Mouse (Mus musculus) cerebellum, postnatal 25 days (tissue): Measurements from ENCODE around the gene Mreg.

Experiments used
- DNase-seq, 2 experiments: peaks; one replicate each; pipeline ENCODE4 v3.0.0; 2021; ENCODE audit warnings: mixed read lengths in 2 of 2

Gene Mreg

DNA sequence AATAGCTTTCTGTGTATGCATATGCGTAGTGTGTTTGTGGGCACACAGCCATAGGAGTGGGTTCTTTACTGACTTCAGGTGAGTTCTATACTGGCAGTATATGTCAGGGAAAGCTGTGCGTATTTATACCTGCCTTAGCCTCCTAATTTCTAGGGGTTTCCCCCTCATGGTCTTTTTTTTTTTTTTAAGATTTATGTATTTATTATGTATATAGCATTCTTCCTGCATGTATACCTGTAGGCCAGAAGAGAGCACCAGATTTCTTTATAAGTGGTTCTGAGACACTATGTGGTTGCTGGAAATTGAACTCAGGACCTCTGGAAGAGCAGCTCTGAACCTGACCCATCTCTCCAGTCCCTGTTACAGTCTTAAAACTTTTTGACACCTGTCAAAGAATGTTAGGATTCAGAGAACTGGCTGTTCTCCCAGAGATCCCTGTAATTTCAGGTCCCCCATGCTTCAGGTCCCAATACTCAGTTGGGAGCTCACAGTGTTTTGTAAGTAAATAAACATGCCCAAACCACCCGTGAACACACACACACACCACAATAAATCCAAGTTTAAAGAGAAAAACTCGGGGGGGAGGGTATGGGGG lies 14.9 kb upstream of the Mreg start:
- no peak for DNase-seq

- DNase-seq: peak in 1 of 2 experiments; percentile 43
Observed at GRCm38 (mm10) chr1:72226172-72226886, 14.2 kb upstream of the Mreg start.

DNA sequence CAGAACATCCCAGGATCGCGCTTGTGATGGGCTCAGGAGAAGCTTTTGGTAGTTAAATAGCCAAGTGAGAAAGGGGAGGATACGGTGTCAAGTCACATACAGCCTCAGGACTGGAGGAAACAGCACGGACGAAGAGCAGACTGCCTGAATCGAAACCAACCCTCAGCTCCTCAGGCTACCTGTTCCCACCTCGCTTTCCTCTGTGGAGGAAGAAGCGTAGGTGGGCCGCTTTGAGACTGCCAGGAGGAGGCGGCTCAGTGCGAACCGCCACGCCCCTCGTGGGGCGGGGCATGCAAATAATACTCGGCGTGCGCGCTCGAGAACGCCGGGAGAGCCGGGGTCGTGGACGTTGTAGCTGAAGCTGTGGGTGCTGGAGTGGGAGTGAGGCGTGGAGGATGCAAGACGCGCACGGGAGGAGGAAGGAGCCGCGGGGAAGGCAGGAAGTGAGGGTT lies 13.6 kb upstream of the Mreg start:
- DNase-seq: peak; percentile 87 to 92

DNA sequence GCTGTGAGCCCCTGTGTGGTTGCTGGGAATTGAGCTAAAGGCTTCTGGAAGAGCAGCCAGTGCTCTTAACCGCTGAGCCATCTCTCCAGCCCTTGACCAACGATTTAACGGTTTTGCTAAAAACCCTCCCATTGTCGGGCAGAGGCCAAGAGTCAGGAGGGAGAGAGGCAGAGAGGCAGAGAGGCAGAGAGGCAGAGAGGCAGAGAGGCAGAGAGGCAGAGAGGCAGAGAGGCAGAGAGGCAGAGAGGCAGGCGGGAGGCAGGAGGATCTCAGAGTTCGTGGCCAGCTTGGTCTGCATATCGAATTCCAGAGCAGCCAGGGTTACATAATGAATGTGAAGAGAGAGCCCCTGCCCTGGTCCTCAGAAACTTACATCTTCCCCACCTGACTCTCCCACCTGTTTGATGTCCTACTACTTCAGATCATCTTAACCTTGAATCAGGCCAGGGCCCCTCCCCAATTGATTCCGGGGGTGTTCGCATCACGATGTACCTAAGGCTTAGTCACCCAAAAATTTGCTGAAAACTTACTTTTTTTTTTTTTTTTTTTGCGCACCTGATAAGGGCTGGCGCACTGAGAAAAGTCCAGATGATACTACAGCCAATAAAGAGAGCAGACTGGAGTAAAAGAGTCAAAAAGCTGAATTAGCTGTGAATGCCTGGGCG lies 13.1 kb upstream of the Mreg start:
- peak; percentile 28 to 45 for DNase-seq

GRCm38 (mm10) chr1:72220008-72220407 lies 7.9 kb upstream of the Mreg start:
- peak; percentile 62 to 77 for DNase-seq

DNA sequence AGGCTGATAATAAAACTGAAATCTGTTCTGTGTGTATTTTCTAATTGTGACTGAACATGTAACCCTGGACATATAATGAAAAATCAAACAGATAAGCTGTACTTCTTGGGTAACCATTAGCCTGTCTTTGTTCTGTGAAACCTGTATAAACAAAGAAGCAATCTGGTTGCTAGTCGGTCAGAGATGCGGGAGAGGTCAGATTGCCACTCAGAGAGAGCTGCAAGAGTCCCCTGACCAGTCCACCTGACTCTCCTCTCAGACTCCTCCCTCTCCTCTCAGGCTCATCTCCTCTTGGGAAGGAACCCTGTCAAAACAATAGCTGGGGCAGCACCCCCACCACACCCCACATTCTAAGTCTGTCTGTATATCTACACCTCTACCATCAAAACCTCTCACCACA lies 7.0 kb upstream of the Mreg start:
- no peak for DNase-seq

GRCm38 (mm10) chr1:72218626-72219025 lies 6.5 kb upstream of the Mreg start:
- no peak for DNase-seq

- no peak for DNase-seq
Observed at GRCm38 (mm10) chr1:72216761-72217160, 4.7 kb upstream of the Mreg start.

DNA sequence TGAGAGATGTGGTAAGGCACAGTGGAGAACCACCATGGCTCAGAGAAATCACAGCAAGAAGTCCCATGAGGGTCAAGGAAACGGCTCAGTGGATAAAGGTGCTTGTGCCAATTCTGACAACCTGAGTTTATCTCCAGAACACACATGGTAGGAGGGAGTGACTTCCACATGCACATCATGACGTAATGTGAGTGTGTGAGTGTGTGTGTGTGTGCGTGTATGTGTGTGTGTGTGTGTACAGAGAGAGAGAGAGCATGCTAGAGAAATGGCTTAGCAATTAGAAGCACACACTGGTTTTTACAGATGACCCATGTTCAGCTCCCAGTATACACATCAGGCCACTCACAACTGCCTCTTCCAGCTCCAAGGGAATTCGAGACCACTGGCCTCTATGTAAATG lies 3.1 kb upstream of the Mreg start:
- no peak for DNase-seq

DNA sequence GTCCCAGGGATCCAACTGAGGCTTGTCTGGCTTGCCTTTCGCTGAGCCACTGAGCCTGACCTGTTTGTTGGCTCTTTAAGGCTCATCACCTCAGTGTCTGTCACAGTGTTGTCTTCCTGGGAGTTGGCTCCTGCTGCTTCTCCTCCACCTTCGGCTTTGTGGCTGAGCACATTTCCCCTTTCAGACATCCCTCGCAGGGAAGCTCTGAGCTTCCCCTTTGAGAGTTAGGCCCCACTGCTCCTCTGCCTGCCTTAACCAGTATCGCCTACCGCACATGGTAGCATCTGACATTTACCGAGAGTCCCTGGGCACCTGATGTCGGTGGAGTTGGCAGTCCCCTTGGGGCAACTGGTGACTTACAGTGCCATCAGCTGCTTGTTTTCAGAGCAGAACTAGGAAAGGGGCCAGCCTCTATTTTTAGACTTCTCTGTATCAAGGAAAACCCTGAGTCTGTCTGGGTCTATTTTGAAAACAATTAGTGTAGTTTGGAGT lies 2.4 kb upstream of the Mreg start:
- DNase-seq: peak; percentile 67 to 79

DNA sequence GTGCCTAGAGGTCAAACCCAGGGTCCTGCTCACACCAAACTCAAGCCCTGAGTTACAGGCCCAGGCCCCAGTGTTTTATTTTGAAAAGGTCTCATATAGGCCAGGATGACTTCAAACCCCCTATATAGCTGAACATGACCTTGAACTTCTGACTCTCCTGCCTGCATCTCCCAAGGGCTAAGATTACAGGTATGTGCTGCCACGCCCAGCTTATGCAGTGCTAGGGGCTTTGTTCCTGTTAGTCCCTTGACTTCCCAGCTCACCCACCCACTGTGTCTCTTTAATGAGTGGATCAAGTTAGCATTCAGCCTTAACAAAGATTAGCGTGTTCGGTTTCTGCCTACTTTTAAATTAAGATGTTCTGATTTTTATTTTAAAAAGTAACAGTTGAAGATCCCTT lies 1.8 kb upstream of the Mreg start:
- no peak for DNase-seq

DNA sequence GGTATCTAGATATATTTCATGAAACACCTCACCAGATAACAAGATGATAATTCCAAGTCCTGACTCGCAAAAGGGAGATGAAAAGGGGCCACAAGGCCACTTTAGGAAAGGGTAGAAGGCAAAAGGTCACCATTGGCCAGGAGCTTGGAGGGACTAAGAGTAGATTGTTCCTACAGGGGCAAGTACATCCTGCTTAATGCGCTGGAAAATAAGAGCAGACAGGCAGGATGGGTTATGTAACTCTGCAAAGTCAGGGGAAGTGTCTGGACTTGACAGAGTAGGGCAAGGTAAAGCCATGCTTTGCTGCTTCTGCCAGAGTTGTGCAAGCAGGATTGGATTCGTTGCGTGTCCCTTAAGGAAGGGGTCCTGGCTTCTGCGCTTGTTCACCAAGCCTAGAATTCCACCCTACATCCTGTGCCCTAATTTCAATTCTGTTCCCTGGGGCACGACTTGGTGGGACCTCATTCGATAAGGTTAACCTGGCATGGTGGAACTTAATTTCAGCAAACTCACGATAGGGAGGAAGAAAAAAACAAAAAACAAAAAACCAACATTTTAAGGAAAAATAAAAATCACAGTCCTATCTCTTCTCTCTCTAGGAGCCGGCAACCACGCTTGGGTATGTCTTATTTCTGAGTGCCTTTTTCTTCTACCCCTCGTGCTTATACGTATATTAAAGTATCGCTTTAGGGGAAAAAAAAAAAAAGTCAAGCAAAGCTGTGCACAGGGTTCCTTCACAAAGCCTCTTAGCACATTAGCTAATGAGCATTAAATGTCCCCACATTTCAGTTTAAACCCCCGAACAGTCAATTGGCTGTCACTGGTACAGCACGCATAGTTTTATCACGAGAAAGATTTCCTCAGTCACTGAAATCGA lies 1.1 kb downstream of the Mreg start:
- peak; percentile 48 to 57 for DNase-seq

GRCm38 (mm10) chr1:72208095-72208494 lies 4.0 kb downstream of the Mreg start:
- DNase-seq: no peak

DNA sequence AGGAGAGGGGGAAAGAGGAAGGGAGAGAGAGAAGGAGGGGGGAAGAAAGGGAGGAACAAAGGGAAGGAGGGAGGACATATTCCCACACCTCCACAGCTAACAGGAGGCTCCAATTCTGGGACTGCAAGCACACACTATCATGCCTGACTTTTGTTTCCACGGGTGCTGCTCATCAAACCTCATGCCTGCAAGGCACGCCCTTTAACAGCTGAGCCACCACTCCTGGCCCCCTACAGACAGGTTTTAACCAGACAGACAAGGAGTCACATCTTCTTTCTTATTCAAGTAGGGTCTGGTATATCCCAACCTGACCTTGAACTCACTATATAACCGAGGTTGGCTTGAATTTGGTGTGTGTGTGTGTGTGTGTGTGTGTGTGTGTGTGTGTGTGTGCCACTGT lies 7.0 kb downstream of the Mreg start:
- no peak for DNase-seq

DNA sequence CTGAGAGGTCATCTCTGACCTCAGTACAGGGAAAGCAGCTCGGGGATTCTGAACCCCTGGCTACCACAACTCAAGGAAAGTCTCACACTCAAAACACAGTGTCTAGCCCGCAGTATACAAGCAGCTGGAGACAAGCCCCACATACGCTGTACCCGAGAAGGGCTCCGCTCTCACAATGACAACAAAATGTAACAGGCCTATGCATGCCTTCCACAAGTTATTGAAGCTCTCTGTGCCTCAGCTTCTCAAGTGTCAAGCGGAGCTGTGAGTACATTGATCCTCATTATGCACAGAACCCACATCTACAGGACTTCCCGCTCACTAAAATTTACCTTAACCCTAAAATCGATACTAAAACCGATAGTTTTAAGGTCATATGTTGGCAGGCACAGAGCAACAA lies 8.9 kb downstream of the Mreg start:
- DNase-seq: no peak

GRCm38 (mm10) chr1:72202705-72203104 lies 9.4 kb downstream of the Mreg start:
- no peak for DNase-seq

GRCm38 (mm10) chr1:72202068-72202467 lies 10.0 kb downstream of the Mreg start:
- DNase-seq: no peak

DNA sequence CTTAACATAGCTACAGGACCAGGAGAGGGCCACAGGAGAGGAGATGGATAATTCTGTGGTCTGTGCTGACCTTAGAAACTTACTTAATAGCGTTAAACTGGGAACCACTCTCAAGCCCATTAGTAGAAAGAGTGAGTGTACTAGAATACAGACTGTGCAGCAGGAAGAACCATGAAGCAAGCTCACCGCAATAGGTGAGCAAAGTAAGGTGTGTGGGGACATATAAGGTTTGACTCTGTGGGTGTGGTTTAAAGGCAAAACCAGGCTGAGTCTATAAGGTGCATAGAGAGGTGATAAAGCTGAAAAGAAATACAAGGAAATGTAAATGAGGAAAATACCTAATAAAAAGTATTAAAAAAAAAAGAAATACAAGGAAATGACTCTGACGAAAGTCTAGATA lies 11.0 kb downstream of the Mreg start:
- no peak for DNase-seq

DNA sequence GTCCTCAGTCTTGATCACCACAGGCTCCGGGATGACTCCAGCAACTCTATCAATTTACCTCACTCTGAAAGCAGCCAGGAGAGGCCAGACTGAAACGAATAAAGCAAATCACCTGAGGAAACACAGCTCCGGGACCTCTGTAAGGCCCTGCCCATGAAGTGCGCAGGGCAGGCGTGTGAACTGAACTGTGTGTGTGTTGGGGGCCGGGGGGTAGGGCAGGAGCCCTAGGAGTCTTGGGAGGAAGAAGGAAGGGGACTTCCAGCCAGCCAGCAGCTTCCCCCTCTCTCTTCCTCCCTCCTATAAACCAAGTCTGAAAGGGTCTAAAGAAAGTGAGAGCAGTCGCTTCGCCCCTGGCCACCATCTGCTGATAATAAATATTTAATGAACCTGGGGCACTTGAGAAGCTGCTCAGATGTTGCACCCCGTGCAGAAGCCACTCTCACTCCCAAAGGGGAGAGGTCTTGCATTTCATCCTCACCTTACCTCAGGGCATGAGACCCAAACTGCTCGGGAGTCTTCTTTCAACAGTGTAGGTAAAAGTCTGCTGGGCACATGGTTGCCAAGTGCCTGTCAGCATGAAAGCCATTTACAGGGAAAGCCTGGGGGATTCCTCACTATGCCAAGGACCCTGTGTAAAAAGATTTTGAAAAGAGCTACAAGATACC lies 13.8 kb downstream of the Mreg start:
- no peak for DNase-seq

DNA sequence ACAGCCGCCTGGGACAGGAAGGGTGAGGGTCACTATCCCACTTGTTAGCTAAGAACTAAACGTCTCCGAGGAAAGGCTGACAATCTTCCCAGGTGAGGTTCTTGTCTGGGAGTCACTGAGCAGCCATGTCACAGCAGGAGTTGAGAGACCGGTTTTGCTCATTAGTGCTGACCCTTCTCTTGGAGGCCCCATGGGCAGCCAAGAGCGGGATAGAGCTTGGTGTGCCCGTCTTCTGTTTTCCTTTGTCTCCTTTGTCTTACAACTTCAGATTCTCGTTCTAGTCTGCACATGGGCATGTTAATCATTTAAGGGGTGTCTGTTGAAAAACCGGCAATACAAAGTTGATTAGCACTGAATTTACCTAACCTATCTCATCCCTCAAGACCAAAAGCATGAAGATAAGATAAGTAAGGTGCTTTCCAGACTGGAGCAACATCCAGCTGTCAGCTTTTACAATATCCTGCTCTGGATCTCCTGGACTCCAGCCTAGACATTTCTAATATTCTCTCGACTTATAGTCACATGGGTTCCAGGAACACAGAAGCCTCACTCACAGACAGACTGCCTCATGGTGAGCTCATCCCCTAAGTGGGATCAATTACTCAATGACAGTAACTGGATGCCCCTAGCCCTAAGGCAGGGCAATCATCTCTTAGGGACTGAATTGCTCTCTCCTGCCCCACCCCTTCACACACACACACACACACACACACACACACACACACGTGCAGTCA lies 15.3 kb downstream of the Mreg start:
- DNase-seq: no peak

DNA sequence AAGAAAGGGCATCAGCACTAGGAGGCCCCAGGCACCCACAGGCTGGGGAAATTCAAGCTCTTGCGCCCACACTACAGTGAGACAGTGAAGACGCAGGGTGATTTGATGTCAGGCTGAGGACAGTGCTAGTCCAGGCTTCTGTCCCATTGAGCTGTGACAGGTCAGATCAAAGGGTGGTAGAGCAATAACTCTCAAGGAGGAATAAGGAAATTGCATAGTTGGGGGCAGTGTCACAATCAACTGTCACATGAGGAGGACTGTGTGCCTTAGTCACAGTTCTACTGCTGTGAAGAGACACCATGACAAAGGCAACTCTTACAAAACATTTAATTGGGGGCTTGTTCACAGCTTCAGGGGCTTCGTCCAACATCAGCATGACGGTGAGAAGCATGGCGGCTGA lies 16.0 kb downstream of the Mreg start:
- DNase-seq: no peak

DNA sequence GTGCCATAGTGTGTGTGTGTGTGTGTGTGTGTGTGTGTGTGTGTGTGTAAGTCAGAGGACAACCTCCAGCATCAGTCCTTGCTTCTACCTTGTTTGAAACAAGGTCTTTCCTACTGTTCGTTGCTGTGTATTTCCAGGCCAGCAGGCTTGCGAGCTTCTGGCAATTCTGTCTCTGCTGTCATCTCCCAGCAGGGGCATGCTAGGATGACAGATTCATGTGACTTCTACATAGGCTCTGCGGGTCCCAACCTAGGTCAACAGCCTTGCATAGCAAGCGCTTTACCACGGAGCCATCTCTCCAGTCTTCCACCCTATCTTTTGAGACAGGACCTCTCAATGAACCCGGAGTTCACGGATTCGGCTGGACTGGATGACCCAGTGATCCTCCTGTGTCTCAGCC lies 20.7 kb downstream of the Mreg start:
- DNase-seq: peak; percentile 39 to 41
